Mouse (Mus musculus): Measurements from ENCODE around the gene Pimreg. TPM values are rescaled to one million over a fixed set of nuclear protein-coding genes. Genes with fewer than 3 reads are reported as not detected.
A peak's percentile ranks its signal among the peaks of the same experiment; 100 is the strongest.

Pimreg gene
- total RNA-seq (2021) = under 1 TPM in 1 of 2 experiments, not detected in 1; 0.23 TPM
- long read RNA-seq, experiment 1 = 0 reads
- long read RNA-seq, experiment 2 = 0 reads

GRCm38 (mm10) chr11:72041768-72042607, at the start of gene Pimreg:
Gene Pimreg, plus strand, starts transcription at chr11:72042032.
- H3K4me3 ChIP-seq = peak within 1 kb of the TSS; percentile 55
- no peak within 1 kb of the TSS for H3K27ac ChIP-seq
- intact Hi-C loops (cut with DNase I) = no loop called here
- peak; percentile 80 to 81 for DNase-seq (ENCODE audit: extremely low spot score in 1 of 2, low spot score in 2 of 2)
- TF ChIP-seq CTCF (IDR thresholded peaks at IDR 0.05) = peak; percentile 43

GRCm38 (mm10) chr11:71992438-71992837, 49.4 kb upstream of the Pimreg start:
- H3K27ac ChIP-seq = no peak overlapping the region
- DNase-seq (ENCODE audit: extremely low spot score in 1 of 2, low spot score in 2 of 2) = no peak
- no peak overlapping the region for H3K4me3 ChIP-seq
- no peak for TF ChIP-seq CTCF (IDR thresholded peaks at IDR 0.05)
- intact Hi-C loops (cut with DNase I) = no loop called here

GRCm38 (mm10) chr11:71995968-71996511, 45.8 kb upstream of the Pimreg start:
- no peak for TF ChIP-seq CTCF (IDR thresholded peaks at IDR 0.05)
- Histone ChIP-seq H3K4me3 (peak overlapping the region; percentile 27), H3K27ac (0 out of 2 replicates have a peak overlapping the region, but pooled peaks have one; percentile 19)
- intact Hi-C loops (cut with DNase I) = no loop called here
- DNase-seq (ENCODE audit: extremely low spot score in 1 of 2, low spot score in 2 of 2) = peak; percentile 50 to 54

GRCm38 (mm10) chr11:71996805-71997204, 45.0 kb upstream of the Pimreg start:
- no peak overlapping the region for H3K27ac ChIP-seq
- intact Hi-C loops (cut with DNase I) = no loop called here
- no peak for TF ChIP-seq CTCF (IDR thresholded peaks at IDR 0.05)
- peak in 1 of 2 experiments; percentile 25 for DNase-seq (ENCODE audit: extremely low spot score in 1 of 2, low spot score in 2 of 2)
- peak overlapping the region; percentile 24; the same call in 1 of the 2 replicates for H3K4me3 ChIP-seq

- H3K4me3 ChIP-seq = no peak overlapping the region
- intact Hi-C loops (cut with DNase I) = no loop called here
- no peak for TF ChIP-seq CTCF (IDR thresholded peaks at IDR 0.05)
- no peak for DNase-seq (ENCODE audit: extremely low spot score in 1 of 2, low spot score in 2 of 2)
- no peak overlapping the region for H3K27ac ChIP-seq
Measured at GRCm38 (mm10) chr11:72000194-72000593, 41.6 kb upstream of the Pimreg start.

GRCm38 (mm10) chr11:72002138-72002853, 39.5 kb upstream of the Pimreg start:
- intact Hi-C loops (cut with DNase I) = no loop called here
- TF ChIP-seq CTCF (IDR thresholded peaks at IDR 0.05) = peak; percentile 65
- DNase-seq (ENCODE audit: extremely low spot score in 1 of 2, low spot score in 2 of 2) = no peak
- H3K27ac ChIP-seq = no peak overlapping the region
- H3K4me3 ChIP-seq = no peak overlapping the region

- H3K27ac ChIP-seq = no peak overlapping the region
- no peak for TF ChIP-seq CTCF (IDR thresholded peaks at IDR 0.05)
- DNase-seq (ENCODE audit: extremely low spot score in 1 of 2, low spot score in 2 of 2) = no peak
- H3K4me3 ChIP-seq = no peak overlapping the region
- intact Hi-C loops (cut with DNase I) = no loop called here
Measured at GRCm38 (mm10) chr11:72003171-72003570, 38.7 kb upstream of the Pimreg start.

- no peak for TF ChIP-seq CTCF (IDR thresholded peaks at IDR 0.05)
- no peak overlapping the region for H3K27ac ChIP-seq
- intact Hi-C loops (cut with DNase I) = no loop called here
- no peak for DNase-seq (ENCODE audit: extremely low spot score in 1 of 2, low spot score in 2 of 2)
- H3K4me3 ChIP-seq = no peak overlapping the region
Measured at GRCm38 (mm10) chr11:72005547-72005946, 36.3 kb upstream of the Pimreg start.

- no peak for DNase-seq (ENCODE audit: extremely low spot score in 1 of 2, low spot score in 2 of 2)
- intact Hi-C loops (cut with DNase I) = no loop called here
- TF ChIP-seq CTCF (IDR thresholded peaks at IDR 0.05) = no peak
- H3K4me3 ChIP-seq = no peak overlapping the region
- H3K27ac ChIP-seq = no peak overlapping the region
Measured at GRCm38 (mm10) chr11:72010367-72010766, 31.5 kb upstream of the Pimreg start.

- DNase-seq (ENCODE audit: extremely low spot score in 1 of 2, low spot score in 2 of 2) = no peak
- TF ChIP-seq CTCF (IDR thresholded peaks at IDR 0.05) = no peak
- H3K27ac ChIP-seq = no peak overlapping the region
- intact Hi-C loops (cut with DNase I) = no loop called here
- H3K4me3 ChIP-seq = no peak overlapping the region
Measured at GRCm38 (mm10) chr11:72010940-72011722, 30.7 kb upstream of the Pimreg start.

- no peak overlapping the region for H3K27ac ChIP-seq
Measured at GRCm38 (mm10) chr11:72011955-72012354, 29.9 kb upstream of the Pimreg start.

More at GRCm38 (mm10) chr11:72011955-72012354, 29.9 kb upstream of the Pimreg start:
- no peak for DNase-seq (ENCODE audit: extremely low spot score in 1 of 2, low spot score in 2 of 2)
- no peak for TF ChIP-seq CTCF (IDR thresholded peaks at IDR 0.05)
- H3K4me3 ChIP-seq = no peak overlapping the region
- intact Hi-C loops (cut with DNase I) = no loop called here

Measured in left cerebral cortex, adult 2 months (tissue).